In the genomic region with DNA sequence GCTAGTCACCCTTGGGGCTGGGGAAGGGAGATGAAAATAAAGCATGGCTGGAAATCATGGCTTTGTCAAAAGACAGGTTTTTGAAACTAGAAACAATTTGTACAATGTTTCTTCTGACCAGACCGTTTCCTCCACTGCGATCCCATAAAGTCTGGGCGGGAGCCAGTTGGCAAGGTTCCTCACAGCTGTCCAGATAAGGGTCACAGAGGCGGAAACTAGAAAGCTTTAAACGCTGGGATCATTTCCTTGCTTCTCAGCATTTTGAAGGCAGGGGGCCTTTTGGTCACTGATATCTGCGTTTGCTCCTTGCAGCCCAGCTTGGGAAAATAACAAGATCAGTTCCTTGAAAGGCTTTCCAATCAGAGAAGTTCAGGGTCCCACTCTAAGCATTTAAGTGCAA, we compare ENCODE assay signal across 8 mouse cellular contexts.
DNase-seq lines count a peak whose midpoint lies in the region; ATAC-seq and TF ChIP-seq lines count a peak whose summit lies in the region.

No protein-coding gene starts in this region.

- H3K27ac ChIP-seq in midbrain, postnatal 0 days (ENCODE audit: low read depth, low read length), result no peak overlapping the region
- no peak overlapping the region for H3K27ac ChIP-seq in midbrain, embryonic 16.5 days (ENCODE audit: low read length)
- H3K27ac ChIP-seq in heart, embryonic 16.5 days (ENCODE audit: low read length), result peak overlapping the region; percentile 70

- H3K4me2 ChIP-seq in midbrain, postnatal 0 days (ENCODE audit: low read depth, low read length, poor library complexity, severe bottlenecking), result no peak overlapping the region
- no peak overlapping the region for H3K4me2 ChIP-seq in midbrain, embryonic 16.5 days (ENCODE audit: low read length)
- peak overlapping the region; percentile 47 for H3K4me2 ChIP-seq in heart, embryonic 16.5 days (ENCODE audit: low read depth, low read length)

- H3K9ac ChIP-seq in midbrain, postnatal 0 days (replicated peaks; ENCODE audit: low read length, poor library complexity, severe bottlenecking), result no peak overlapping the region
- H3K9ac ChIP-seq in midbrain, embryonic 16.5 days (ENCODE audit: low read depth, low read length), result no peak overlapping the region
- H3K9ac ChIP-seq in heart, embryonic 16.5 days (ENCODE audit: low read length), result 0 out of 2 replicates have a peak overlapping the region, but pooled peaks have one; percentile 3

- WGBS in midbrain, postnatal 0 days, result 38% methylated on average over 6 of the region's 6 CpGs
- 32% methylated on average over 6 of the region's 6 CpGs for WGBS in midbrain, embryonic 16.5 days
- WGBS in heart, embryonic 16.5 days, result 5% methylated on average over 6 of the region's 6 CpGs

- H3K4me1 ChIP-seq in midbrain, postnatal 0 days (ENCODE audit: insufficient read depth, low read length), result peaks cover 5% of the 10 kb centered on the region; the same call in 1 of the 2 replicates
- peaks cover 9% of the 10 kb centered on the region; the same call in 1 of the 2 replicates for H3K4me1 ChIP-seq in midbrain, embryonic 16.5 days (ENCODE audit: control insufficient read depth, insufficient read depth, low read length)
- peaks cover 23% of the 10 kb centered on the region for H3K4me1 ChIP-seq in heart, embryonic 16.5 days (ENCODE audit: control insufficient read depth, insufficient read depth, low read length)

- no peak overlapping the region for H3K4me3 ChIP-seq in midbrain, postnatal 0 days (ENCODE audit: low read depth, low read length)
- H3K4me3 ChIP-seq in midbrain, embryonic 16.5 days (ENCODE audit: low read depth, low read length), result no peak overlapping the region
- 0 out of 2 replicates have a peak overlapping the region, but pooled peaks have one; percentile 4 for H3K4me3 ChIP-seq in heart, embryonic 16.5 days (ENCODE audit: low read length)

- no peaks in the 10 kb centered on the region for H3K27me3 ChIP-seq in midbrain, postnatal 0 days (ENCODE audit: insufficient read depth, low read length)
- no peaks in the 10 kb centered on the region for H3K27me3 ChIP-seq in midbrain, embryonic 16.5 days (ENCODE audit: control insufficient read depth, insufficient read depth, low read depth, low read length)
- H3K27me3 ChIP-seq in heart, embryonic 16.5 days (ENCODE audit: control insufficient read depth, insufficient read depth, low read length), result no peaks in the 10 kb centered on the region

- H3K36me3 ChIP-seq in midbrain, postnatal 0 days (ENCODE audit: insufficient read depth, low read length), result no peaks in the 10 kb centered on the region
- H3K36me3 ChIP-seq in midbrain, embryonic 16.5 days (ENCODE audit: control insufficient read depth, insufficient read depth, low read length), result no peaks in the 10 kb centered on the region
- no peaks in the 10 kb centered on the region for H3K36me3 ChIP-seq in heart, embryonic 16.5 days (ENCODE audit: control insufficient read depth, insufficient read depth)

- DNase-seq in midbrain, postnatal 0 days (ENCODE audit: low spot score), result peak; percentile 58
- peak; percentile 17 for DNase-seq in embryo, embryonic 11.5 days (ENCODE audit: low read depth, low spot score)
- DNase-seq in kidney, postnatal 4 days, result peak; percentile 96
- peak; percentile 47 for DNase-seq in right cerebral cortex, postnatal 4 days

- no peak for TF ChIP-seq CTCF in midbrain, postnatal 0 days (IDR thresholded peaks at IDR 0.05)

- ATAC-seq in midbrain, postnatal 0 days (ENCODE audit: low FRiP score), result no peak
- ATAC-seq in midbrain, embryonic 16.5 days, result no peak
- peak; percentile 83 for ATAC-seq in heart, embryonic 16.5 days (replicated peaks; ENCODE audit: extremely low read depth, insufficient read depth, low FRiP score)
- ATAC-seq in granulocyte monocyte progenitor cell, adult 5-6 weeks (replicated peaks; ENCODE audit: poor library complexity, severe bottlenecking), result no peak
- no peak for ATAC-seq in activated CD4-positive, CD25-positive, alpha-beta regulatory T cell, adult 4 months

- no peaks in the 10 kb centered on the region for H3K9me3 ChIP-seq in midbrain, postnatal 0 days (ENCODE audit: low read length)
- H3K9me3 ChIP-seq in midbrain, embryonic 16.5 days (replicated peaks; ENCODE audit: control insufficient read depth, low read length, poor library complexity, severe bottlenecking), result no peaks in the 10 kb centered on the region
- no peaks in the 10 kb centered on the region; the same call in 1 of the 2 replicates for H3K9me3 ChIP-seq in heart, embryonic 16.5 days (replicated peaks; ENCODE audit: control insufficient read depth, low read length)

Comparison
In these comparisons a context has a peak if more than half of its experiments do, and no peak if none do; other contexts are left out.
1. DNase-seq: peak in every context shown above with its lines; median percentile 96 in kidney, postnatal 4 days; 58 in midbrain, postnatal 0 days; 47 in right cerebral cortex, postnatal 4 days; 17 in embryo, embryonic 11.5 days.